Mouse (Mus musculus): Measurements from ENCODE around the gene Myh6.

DNA sequence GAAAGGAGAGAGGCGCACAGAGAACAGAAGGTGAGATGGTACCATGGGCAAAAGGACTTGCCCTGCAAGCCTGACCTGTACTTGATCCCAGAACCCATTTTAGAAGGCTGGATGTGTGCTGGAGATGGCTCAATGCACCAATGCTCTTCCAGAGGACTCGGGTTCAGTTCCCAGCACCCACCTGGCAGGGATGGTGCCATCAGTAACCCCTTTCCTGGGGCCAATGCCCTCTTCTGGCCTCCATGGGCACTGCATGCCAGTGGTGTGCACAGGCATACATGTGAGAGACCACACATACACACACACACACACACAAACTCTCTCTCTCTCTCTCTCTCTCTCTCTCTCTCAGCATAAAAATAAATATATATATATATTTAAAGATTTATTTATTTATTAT is 34.7 kb upstream of the Myh6 start:
- TF ChIP-seq CTCF (IDR thresholded peaks at IDR 0.05; ENCODE audit: low read depth), result peak; percentile 21
- no peak; the same call in 1 of the 2 replicates for TF ChIP-seq EP300 (IDR thresholded peaks at IDR 0.05; ENCODE audit: low read depth)

Data from heart, postnatal 0 days (tissue).